Mouse (Mus musculus) ES-Bruce4 (cell line): ENCODE results near the gene Cdc42bpb.

Experiments
- CTCF ChIP-seq: IDR thresholded peaks from one replicate; pipeline ENCODE4 v1.8.1; 2011; ENCODE audit warnings: low read depth, low read length
- POLR2A ChIP-seq: IDR thresholded peaks from one replicate; pipeline ENCODE4 v1.8.1; 2011; ENCODE audit warnings: low read length; ENCODE audit not compliant: insufficient read depth

DNA sequence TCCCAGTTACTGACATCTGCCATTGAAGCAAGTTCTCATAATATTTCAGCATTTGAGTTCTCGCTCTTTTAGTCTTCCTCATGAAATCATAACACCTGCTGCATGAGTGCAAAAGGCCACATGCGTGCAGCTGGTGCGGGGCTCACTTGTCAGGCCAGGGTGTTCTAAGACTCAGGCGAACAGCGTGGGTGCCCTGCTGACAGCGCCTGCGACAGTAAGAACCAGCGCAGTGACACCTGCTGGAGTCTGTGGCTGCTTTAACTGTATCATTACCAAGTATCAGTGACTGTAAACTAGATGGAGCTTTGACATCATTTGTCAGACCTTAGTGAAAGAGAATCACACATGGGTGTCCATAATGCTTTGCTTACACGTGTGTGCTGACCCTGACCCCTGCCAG, 126.3 kb downstream of the Cdc42bpb start:
- TF ChIP-seq POLR2A (no peak), CTCF (peak; percentile 12)
